Mouse (Mus musculus): ENCODE measurements around the gene Cdadc1. TPM values are rescaled to one million over a fixed set of nuclear protein-coding genes. Genes with fewer than 3 reads are reported as not detected.
"Not testable (repeated sequence)": the region's sequence is repeated elsewhere in the genome, so short reads cannot be mapped to it uniquely, and the experiment has no call there.

Gene Cdadc1
- total RNA-seq, 2 experiments from 2014 or later = 29.4 to 36.3 TPM

DNA sequence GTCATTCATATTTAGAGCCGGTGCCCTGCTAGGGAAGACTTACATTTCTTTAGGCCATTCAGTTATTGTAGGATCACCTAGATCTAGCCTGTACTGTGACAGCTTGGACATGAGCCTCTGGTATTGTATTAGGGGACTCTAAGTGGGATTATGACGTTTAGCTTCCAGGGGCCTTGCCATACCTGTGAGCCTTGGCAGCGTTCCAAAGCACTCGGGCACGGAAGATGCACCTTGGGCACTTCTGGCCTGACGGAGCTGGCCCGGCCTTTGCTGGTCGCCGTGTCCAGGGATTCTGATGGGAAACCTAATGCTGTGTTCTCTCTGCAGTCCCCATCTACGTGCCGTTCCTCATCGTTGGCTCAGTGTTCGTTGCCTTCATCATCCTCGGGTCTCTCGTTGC, 31.5 kb upstream of the Cdadc1 start:
- no peak for DNase-seq
- intact Hi-C loops (cut with DNase I) = loop anchor here (2.0 kb wide), 1 partner anchor 91 kb away; no protein-coding TSS in a partner anchor
- no peak overlapping the region for H3K27ac ChIP-seq
- no peak for TF ChIP-seq CTCF (IDR thresholded peaks at IDR 0.05)
- H3K4me3 ChIP-seq = no peak overlapping the region

DNA sequence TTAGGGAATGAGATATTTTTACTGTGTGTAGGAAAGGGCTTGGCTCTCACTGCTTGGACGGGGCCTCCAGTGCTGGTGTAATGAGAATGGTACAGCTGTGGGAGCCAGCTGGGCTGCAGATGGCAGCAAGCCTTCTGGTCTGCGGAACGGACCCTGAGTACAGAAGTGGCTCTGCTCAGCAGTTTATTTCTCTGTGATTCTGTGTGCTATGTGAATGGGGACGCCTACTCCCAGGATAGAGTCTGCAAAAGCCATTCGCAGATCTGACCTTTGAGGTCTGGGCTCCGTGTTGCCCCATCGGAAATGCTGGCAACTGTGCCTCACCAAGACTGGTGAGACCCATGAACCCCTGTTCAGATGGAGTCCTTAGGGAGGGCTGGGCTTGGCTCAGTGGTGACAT, 30.1 kb upstream of the Cdadc1 start:
- intact Hi-C loops (cut with DNase I) = loop anchor here (2.0 kb wide), 3 partner anchors 29 to 93 kb away; no protein-coding TSS in a partner anchor
- H3K4me3 ChIP-seq = peak overlapping the region; percentile 79
- peak overlapping the region; percentile 95 for H3K27ac ChIP-seq
- peak; percentile 67 for DNase-seq
- no peak for TF ChIP-seq CTCF (IDR thresholded peaks at IDR 0.05)

DNA sequence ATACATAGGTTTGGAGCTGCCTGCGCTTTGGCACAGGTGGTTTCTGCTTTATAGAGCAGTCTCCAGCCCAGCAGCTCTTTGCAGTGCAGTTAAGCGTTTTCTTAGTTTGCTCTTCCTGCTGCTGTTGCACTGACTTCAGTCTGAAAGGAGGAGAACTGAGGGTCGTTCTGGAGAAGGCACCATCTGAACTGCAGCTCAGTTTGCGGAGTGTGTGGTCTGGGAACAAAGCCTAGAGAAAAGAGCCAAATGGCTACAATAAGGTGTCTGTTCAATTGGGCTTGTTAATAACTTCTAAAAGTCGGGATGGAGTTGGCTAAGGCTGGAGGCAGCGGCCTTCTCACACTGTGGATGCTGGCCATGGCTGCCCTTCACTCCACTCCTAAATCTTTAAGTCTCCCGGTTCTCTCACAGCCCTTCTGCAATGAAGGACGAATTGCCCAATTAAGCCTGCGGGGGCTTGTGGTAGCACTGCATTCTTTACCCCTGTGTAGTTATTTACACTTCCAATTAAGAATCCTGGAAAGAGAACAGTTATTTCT, 29.5 kb upstream of the Cdadc1 start:
- intact Hi-C loops (cut with DNase I) = loop anchor here (2.0 kb wide), 2 partner anchors 30 to 50 kb away; no protein-coding TSS in a partner anchor

DNA sequence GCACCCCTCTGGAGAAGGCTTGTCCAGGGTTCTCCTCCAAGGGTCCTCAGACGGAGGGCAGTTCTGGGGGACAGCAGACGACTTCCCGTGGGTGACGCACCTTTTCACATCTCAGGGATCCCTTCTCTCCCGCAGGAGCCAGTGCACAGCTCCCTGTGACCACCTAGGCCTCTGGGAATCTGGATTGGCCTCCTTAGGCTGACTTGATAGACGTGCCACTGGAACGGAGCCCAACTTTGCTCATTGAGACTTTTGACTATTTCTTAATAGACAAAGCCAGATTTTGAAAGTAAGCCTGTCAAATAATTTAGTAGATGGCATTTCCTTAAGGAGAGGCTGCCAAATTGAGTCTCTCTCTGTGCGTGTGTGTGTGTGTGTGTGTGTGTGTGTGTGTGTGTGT, 29.0 kb upstream of the Cdadc1 start:
- H3K4me3 ChIP-seq = peak overlapping the region; percentile 79
- H3K27ac ChIP-seq = peak overlapping the region; percentile 95
- intact Hi-C loops (cut with DNase I) = loop anchor here (2.0 kb wide), 2 partner anchors 30 to 50 kb away; no protein-coding TSS in a partner anchor

More for the DNA sequence above, 29.5 kb upstream of the Cdadc1 start:
- Histone ChIP-seq H3K27ac (peak overlapping the region; percentile 95), H3K4me3 (peak overlapping the region; percentile 79)
- DNase-seq = no peak
- TF ChIP-seq CTCF (IDR thresholded peaks at IDR 0.05) = no peak

DNA sequence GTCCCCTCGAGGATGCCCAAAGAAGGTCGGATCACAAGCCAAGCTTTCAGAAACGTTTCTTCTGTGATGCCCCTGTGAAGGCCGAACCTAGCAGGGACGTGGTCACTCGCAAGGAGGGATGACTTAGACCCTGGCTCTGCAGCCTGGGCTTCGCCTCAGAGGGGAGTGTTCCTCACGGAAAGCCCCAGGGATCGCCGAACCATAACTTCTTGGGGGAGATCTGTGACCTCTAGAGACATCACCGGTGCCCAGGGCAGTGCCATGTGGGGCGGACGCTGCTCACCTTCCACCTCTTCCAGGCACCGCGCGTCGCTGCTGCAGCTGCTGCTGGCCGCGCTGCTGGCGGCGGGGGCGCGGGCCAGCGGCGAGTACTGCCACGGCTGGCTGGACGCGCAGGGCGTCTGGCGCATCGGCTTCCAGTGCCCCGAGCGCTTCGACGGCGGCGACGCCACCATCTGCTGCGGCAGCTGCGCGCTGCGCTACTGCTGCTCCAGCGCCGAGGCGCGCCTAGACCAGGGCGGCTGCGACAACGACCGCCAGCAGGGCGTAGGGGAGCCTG, 28.1 kb upstream of the Cdadc1 start:
- TF ChIP-seq CTCF (IDR thresholded peaks at IDR 0.05) = no peak
- intact Hi-C loops (cut with DNase I) = loop anchor here (2.0 kb wide), 3 partner anchors 31 to 101 kb away; no protein-coding TSS in a partner anchor
- peak overlapping the region; percentile 95 for H3K27ac ChIP-seq
- peak overlapping the region; percentile 79 for H3K4me3 ChIP-seq
- DNase-seq = peak; percentile 81

More for the DNA sequence above, 29.0 kb upstream of the Cdadc1 start:
- no peak for TF ChIP-seq CTCF (IDR thresholded peaks at IDR 0.05)
- peak; percentile 58 for DNase-seq

DNA sequence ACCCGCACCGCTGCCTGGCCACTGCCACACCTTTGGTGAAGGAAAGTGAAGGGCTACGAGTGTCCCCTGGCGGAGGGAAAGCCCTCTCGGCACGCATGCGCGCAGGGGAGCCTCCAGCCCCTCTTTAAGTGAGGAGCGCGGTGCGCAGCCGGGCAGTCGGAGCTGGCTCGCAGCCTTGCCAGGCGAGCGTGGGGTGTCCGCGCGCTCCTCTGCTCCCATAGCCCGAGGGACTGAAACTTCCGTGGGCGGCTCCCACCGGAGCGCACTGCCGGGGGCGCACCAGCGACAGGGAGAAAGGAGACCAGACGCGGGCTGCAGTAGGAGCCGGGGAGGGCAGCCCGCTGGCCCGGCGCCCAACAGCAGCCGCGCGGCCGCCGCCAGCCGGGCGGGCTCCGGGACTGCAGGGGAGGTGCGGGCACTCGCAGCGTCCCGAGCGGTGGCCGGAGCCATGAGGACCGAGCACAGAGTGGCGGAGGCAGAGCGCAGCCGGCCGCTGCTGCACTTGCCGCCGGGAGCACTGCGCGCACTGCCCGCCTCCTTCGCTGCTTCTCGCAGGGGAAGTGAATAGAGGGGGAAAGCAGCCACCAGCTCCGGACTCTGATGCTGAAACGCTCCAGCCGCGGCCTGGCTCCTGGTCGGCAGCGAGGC, 27.5 kb upstream of the Cdadc1 start, which contains the start of gene Shisa2:
TSS of gene Shisa2 (plus strand) at position 151 of the 648 bp plus-strand sequence.
- peak within 1 kb of the TSS; percentile 95 for H3K27ac ChIP-seq
- intact Hi-C loops (cut with DNase I) = loop anchor here (2.0 kb wide), 1 partner anchor 102 kb away; no protein-coding TSS in a partner anchor
- peak; percentile 91 for DNase-seq
- peak; percentile 53 for TF ChIP-seq CTCF (IDR thresholded peaks at IDR 0.05)
- H3K4me3 ChIP-seq = peak within 1 kb of the TSS; percentile 79

DNA sequence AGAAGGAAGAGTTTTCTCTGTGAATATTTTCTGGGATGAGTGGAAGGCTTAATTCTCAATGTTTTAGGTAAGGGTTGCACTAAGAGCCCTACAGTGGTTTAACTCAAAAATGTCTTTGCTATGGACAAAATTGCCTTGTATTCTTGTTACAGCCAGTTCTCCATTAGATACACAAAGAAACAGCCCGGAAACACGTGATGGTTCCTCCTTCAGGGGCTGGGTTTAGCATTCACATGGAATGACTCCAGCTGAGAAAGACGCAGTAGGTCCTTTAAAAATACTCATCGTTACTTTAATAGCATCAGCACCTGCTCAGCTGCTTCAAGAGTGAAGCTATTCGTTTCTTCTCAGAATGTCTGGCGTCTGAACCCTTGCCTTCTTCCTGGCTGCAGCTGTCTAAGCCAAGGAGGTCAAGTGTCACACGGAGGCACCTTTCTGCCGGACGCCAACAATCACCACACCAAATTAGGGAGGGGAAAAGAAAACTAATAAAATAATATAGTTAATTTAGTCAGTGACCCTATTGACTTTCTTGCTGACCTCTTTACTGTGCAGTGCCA, 26.6 kb upstream of the Cdadc1 start:
- Histone ChIP-seq H3K4me3 (peak overlapping the region; percentile 79), H3K27ac (peak overlapping the region; percentile 95)
- peak; percentile 45 for DNase-seq
- TF ChIP-seq CTCF (IDR thresholded peaks at IDR 0.05) = no peak
- intact Hi-C loops (cut with DNase I) = loop anchor here (2.0 kb wide), 1 partner anchor 102 kb away; no protein-coding TSS in a partner anchor

DNA sequence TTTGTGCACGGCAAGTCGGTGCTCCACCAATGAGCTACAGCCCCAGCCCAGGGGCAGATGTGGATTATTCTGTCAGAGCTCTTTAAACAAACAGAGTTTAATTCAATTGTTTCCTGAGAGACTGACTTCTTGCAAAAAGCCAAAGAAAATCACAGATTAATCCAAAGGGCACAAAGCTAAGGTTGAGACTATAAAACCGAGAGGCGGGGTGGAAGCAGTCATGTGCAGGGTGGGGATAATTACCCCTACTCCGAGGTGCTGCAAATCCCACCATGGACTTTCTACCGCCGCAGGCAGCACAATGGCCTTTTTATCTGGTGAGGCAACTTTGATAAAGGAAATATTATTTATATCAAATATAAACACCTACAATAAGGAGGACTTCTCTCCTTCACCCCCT, 19.0 kb upstream of the Cdadc1 start:
- no peak for TF ChIP-seq CTCF (IDR thresholded peaks at IDR 0.05)
- H3K4me3 ChIP-seq = no peak overlapping the region
- no peak overlapping the region for H3K27ac ChIP-seq
- no peak for DNase-seq
- intact Hi-C loops (cut with DNase I) = no loop called here

DNA sequence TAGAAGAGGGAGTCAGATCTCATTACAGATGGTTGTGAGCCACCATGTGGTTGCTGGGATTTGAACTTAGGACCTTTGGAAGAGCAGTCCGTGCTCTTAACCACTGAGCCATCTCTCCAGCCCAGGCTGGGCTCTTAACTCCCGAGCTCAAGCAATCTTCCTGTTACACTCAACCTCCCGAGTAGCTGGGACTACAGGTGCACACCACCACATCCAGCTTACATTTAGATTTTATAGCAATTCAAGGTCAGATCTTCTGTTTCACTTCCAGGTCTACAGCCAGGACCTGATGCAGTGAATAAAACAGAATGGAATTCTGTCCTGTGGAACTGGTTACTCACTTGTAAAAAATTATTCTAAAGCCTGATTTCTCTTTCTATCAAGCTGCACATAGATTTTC, 16.4 kb upstream of the Cdadc1 start:
- DNase-seq; H3K27ac ChIP-seq; intact Hi-C loops (cut with DNase I); H3K4me3 ChIP-seq: not testable (repeated sequence)

DNA sequence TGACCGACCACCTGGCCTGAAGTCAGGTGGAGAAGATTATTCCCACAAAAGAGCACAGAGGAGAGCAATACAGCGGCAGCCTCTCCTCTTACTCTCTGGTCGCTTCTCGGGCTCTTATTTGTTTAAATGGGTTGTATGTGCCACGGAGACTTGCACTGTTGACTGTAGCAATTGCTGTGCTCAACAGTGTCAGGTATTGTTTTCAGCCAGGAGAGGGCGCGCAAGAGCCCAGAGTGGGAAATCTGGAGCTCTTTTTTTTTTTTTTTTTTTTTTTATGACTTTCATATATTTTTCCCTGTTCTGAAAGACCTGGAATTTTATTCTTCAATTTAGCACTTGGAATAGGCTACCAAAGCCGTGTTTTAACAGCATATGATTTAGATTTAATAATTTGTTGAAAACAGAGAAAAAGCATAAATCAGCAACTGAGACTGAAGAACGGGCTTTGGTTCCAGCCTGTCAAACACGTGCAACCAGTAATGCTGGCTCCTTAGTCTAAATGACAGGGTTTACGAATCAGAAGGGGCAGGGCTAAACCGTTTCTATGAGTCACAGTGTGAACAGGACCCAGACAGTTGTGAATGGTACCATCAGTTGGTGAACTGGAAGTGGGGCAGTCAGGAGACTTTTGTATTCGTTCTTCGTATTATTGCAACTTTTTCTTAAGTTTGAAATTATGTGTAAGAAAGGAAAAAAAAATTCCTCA, 15.3 kb upstream of the Cdadc1 start:
- intact Hi-C loops (cut with DNase I) = loop anchor here (2.0 kb wide), 1 partner anchor 330 kb away; no protein-coding TSS in a partner anchor
- DNase-seq = peak; percentile 77
- H3K4me3 ChIP-seq = no peak overlapping the region
- peak; percentile 82 for TF ChIP-seq CTCF (IDR thresholded peaks at IDR 0.05)
- no peak overlapping the region for H3K27ac ChIP-seq

DNA sequence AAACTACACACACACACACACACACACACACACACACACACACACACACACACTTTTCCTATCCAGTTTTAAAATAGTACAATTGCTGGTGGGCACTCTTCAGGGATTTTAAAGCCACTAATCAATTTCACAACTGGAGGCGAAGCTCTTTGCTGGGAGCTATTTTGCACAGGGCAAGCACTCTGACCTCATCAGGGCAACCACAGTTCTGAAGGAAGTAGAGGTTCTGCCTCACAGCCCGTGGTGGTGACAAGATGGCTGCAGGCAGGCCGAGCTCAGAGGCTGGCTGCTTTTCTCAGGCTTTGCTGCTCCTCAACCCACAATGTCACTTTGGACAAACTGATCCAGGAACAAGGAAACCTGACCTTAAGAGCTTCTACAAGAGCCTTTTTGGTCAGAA, 9.3 kb upstream of the Cdadc1 start:
- Histone ChIP-seq H3K27ac (no peak overlapping the region), H3K4me3 (no peak overlapping the region)
- no peak for TF ChIP-seq CTCF (IDR thresholded peaks at IDR 0.05)
- intact Hi-C loops (cut with DNase I) = no loop called here
- DNase-seq = no peak
